Mouse (Mus musculus): ENCODE data around the gene Clrn2.

The Clrn2 gene

GRCm38 (mm10) chr5:45449831-45450716 is 3.5 kb upstream of the Clrn2 start, which contains the start of gene Qdpr:
Gene Qdpr, minus strand, starts transcription at chr5:45450236.
- peak; percentile 100 for DNase-seq (ENCODE audit: low read depth, low spot score)

GRCm38 (mm10) chr5:45454456-45454855 is 905 bp downstream of the Clrn2 start:
- no peak for DNase-seq (ENCODE audit: low read depth, low spot score)

DNA sequence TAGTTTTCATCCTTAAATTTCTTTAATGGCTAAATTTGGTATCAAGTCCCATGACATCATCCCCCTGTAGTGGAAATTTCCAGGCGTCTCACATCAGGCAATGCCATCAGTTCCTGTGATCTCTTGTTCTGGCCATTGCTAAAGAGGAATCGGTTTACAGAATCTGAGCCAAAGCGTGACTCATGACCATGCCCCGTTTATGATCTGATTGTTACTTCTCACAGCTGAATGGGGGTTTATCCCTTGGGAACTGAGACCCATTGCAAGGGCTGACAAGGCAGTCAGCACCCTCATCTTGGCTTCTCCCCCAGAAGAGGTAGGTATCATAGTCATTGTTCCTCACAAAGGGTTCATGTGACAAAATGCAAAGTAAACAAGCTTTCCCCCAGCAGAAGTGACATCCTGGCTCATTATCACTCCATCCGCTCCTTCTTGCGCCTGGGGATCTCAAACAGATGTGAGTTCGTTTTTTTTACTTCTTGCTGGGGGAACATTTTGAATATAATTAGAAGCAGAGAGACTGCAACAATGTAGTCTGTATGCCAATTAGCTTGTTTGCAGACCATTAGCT is 19.4 kb downstream of the Clrn2 start:
- no peak for DNase-seq (ENCODE audit: low read depth, low spot score)

DNA sequence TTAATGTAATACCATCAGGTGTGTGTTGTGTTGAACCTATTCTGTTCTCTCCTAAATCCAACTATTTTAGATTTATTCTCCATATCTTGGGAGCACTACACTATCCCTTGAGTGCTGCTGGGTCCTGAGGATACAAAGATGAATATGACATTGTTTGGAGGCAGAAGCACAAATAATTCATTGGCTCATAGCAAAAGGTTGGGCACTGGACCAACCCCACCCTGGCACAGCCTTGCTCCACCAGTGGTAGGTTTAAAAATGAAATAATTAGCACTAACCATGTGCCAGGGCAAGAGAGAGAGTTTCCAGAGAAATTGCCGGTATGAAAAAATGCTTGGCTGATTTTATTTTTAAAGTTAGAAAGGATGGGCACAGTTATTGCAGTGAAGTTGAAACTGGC is 20.0 kb downstream of the Clrn2 start:
- no peak for DNase-seq (ENCODE audit: low read depth, low spot score)

DNA sequence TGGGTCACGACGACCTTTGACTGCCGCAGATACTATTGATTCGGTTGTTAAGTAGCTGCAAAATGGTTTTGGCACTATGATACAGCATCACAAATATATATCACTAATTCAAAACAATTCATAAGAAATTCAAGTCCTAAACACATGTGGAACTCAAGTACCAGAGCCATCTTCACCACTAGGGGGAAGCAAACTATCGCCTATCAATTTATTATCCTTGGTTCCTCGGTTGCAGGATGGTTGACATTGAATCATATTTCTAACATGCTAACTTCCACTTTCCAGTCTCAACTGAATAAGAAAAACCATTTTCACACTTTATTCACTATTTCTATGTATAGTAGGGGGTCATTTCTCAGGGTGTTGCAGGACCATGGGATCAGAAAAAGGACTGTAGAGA is 20.7 kb downstream of the Clrn2 start:
- peak; percentile 74 for DNase-seq (ENCODE audit: low read depth, low spot score)

GRCm38 (mm10) chr5:45474758-45475157 is 21.2 kb downstream of the Clrn2 start:
- no peak for DNase-seq (ENCODE audit: low read depth, low spot score)

GRCm38 (mm10) chr5:45475771-45476170 is 22.2 kb downstream of the Clrn2 start:
- DNase-seq (ENCODE audit: low read depth, low spot score): no peak

DNA sequence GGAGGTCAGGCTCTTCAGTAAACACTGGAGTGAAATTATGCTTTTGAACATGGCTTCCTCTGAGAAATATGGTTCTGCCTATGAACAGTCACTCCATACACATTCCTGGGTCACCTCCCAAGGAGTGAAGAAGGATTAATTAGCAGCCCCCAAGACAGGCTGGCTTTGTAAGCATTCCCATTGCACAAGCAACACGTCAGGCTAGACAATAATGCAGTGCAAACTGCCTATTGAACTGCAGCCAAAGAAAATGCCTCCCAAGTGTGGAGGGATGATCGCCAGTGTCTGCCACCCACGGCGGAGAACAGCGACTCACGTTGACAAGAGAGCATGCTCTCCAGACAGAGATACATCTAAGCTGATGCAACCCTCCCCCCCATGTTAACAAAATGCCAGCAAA is 22.7 kb downstream of the Clrn2 start:
- no peak for DNase-seq (ENCODE audit: low read depth, low spot score)

DNA sequence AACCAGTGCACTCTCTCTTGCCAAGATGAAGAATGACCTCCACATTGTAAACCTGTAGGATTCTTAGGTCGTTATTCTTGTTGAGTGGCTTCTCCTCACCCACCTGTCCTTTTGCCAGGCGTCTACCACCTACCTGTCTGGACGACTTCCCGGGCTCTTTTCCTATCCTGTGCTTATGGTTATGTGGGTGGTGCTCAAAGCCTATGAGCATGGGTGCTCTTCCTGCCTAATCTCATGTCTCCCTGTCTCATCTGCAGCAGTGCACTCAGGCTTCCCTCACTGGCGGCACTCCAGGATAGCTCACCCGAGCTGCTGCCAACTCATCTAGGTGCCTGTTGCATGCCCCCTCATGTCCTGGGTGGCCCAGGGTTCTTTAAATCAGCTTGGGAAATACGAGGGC is 24.1 kb downstream of the Clrn2 start:
- DNase-seq (ENCODE audit: low read depth, low spot score): no peak

- no peak for DNase-seq (ENCODE audit: low read depth, low spot score)
These were observed 26.5 kb downstream of the Clrn2 start for GRCm38 (mm10) chr5:45480066-45480465.

DNA sequence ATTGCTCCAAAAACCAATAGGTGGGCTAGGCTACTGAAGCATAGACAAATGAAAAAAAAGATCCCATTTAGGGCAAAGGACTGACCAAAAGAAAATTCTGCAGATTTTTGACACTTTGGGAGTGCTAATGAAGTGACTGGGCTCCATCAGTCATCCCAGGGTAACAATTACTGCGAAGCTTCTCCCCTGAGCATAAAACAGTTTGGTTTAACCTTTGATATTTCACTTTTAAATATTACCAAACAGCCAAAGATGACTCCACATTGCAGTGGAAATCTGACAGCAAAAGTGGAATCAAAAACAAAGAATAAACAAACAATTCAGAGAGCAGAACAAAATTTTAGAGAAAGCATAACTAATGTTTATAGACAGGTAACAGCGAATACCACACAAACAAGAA is 27.6 kb downstream of the Clrn2 start:
- no peak for DNase-seq (ENCODE audit: low read depth, low spot score)

DNA sequence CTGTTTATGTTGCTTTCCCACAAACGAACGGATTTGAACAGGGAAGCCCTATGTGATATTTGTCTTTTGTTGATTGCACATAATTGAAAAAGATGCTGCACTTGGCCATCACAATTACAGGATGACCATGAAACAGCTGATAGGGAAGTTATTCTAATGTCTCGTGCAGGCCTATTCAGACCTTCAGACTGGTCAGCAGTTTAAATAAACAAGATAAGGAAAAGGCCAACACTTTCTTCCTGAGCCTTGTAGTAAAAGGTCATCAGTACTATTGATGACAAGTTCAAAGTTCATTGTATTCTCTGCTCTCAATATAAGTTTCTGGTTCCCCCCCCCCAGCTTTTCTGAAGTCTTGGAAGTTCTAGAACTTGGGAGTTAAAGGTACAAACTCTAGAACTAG is 29.1 kb downstream of the Clrn2 start:
- DNase-seq (ENCODE audit: low read depth, low spot score): no peak

DNA sequence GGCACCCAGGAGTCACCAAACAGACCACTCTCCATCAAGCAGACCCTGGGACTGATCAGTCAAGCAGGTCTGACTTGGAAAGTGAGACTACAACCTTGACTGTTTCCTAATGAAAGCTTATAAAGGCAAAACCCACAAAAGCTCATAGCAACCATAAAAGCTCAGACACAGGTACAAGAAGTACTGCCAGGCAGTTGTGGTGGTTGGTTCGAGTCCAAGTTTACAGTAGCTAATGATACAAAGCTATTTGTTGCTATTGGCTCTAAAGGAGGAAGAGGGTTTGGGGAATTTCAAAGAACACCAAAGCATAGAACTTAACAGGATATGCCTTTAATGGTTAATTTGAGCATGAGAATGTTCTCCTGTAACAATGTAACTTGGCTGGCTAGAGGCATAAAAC is 30.1 kb downstream of the Clrn2 start:
- DNase-seq (ENCODE audit: low read depth, low spot score): no peak

DNA sequence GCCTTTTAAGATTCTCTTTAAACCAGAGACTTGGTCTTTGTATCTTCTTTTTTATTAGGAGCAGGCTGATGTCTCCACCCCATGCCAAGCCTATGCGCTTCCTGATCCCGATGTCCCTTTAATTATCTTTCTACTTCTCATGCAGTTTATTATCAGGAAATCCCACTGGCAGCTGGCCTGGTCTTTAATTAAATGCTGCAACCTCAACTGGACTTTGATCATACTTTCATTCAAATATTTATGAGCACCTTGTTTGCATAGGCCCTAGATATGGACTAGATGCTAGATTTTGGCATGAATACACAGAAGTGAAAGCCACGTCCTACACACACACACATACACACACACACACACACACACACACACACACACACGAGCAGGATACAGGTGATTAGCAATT is 38.2 kb downstream of the Clrn2 start:
- no peak for DNase-seq (ENCODE audit: low read depth, low spot score)

- DNase-seq (ENCODE audit: low read depth, low spot score): peak; percentile 98
These were observed 39.9 kb downstream of the Clrn2 start, which contains the start of gene Lap3 for GRCm38 (mm10) chr5:45493191-45494092. Gene Lap3, plus strand, starts transcription at chr5:45493374.

DNA sequence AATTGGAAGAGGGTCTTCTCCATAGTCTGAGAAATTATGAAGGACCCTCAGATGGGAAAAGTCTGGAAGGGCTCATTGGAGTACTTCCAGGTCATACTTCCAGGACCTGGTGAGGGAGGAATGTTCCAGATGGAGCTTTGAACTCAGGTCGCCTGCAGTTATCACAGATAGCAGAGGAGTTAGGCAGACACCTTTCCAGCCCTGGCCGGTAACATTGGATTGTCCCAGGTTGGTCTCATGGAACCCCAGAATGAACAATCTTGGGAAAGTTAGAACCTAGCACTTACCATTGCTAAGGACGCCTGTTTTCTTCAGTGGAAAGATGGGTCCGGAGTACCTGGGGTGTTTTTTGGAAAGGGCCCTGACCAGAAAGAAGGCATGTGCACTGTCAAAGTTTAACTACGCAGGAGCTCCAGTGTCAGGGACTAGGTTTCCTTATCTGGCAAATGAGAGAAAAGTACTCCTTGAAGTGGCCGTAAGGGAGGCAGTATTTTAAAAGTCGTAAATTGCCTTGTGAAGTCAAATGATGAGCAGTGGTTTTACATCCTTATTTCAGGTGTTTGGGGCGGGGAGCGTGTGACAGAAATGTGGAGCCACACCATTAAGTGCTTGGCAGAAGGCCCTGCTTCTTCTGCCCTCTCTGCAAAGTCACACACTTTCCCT is 40.7 kb downstream of the Clrn2 start:
- DNase-seq (ENCODE audit: low read depth, low spot score): peak; percentile 62

DNA sequence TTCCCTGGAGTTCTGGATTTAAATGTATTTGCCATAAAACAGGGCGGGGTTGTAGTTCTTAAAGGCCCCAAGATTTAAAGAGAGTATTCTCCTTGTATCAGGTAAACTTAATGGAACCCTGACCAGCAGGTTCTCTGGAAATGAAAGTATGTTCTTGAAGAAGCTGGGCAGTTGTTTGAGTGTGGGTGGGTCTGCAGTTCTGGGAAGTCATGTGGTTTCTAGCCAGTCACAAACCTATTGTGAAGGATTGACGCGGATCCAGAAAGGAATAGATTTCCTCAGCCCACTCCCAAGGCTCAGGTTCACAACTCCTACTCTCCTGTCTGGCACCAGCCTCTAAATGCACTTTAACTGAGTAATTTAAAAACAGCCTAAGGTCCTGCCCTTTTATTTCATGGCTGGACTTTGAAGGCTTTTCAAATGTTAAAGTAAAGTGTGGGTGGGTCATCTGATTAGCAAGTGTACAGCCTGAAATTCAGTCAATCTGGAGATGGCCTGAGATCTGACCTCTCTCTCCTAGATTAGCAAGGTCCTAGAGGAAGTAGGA is 42.0 kb downstream of the Clrn2 start:
- DNase-seq (ENCODE audit: low read depth, low spot score): no peak

DNA sequence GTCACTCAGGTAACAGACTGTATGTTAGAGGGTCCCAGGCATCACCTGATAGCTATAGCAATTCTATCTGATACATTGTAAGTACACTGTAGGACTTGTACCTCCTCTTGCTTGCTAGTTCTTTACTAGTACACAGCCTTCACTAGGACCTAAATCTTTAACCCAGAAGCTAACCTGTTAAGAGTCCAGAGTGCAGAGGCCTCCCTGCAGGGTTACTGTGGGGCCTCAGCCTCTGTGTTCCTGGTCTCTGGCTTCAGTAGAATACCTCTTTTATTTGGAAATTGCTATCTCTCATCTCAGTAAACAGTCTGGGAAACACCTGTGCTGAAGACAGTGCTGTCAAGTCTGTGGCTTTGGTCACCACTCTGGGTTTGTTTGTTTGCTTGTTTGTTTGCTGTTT is 42.5 kb downstream of the Clrn2 start:
- DNase-seq (ENCODE audit: low read depth, low spot score): no peak

DNA sequence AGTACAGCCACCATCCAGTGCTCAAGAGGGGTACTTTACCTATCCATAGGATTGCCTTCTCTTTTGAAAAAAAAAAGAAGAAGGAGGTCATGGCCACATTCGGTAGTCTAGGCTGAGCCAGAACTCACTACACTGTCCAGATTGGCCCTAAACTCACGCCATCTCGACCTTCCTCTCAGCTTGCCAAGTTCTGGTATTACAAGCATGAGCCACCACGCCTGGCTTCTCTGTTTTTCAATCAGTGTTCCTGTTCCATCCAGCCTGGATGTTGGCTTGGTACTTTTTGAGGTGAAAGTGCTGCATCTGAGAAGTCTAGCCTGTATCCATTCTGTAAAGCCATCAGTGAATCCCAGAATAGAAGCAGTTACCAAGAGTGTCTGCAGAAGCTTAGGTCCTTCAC is 42.9 kb downstream of the Clrn2 start:
- no peak for DNase-seq (ENCODE audit: low read depth, low spot score)

- no peak for DNase-seq (ENCODE audit: low read depth, low spot score)
These were observed 43.5 kb downstream of the Clrn2 start for GRCm38 (mm10) chr5:45496930-45497550.

DNA sequence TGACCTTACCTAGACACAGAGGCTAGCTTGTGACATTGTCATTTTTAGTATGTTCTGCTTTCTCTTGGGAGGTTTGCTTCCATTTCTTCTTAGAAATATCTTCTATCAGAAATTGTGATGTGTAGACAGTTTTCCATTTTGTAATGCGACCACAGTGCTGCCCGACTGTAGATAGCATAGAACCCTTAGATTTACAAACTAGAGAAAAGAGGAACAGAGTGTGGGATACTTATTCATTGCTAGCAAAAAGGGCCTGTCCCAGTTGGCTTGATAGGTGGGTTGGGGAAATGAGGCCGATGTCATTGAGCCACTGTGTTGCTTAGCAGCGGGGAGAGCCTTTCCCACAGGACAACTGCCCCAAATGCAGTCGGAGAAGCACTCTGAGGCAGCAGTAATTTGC is 44.0 kb downstream of the Clrn2 start:
- no peak for DNase-seq (ENCODE audit: low read depth, low spot score)
